Mouse (Mus musculus) kidney, adult 11 months (tissue): ENCODE measurements around the gene Ccdc124.
"Not testable (repeated sequence)": the region's sequence is repeated elsewhere in the genome, so short reads cannot be mapped to it uniquely, and the experiment has no call there.

Experiments
- DNase-seq: peaks from one replicate; pipeline ENCODE4 v3.0.0; 2022

Gene Ccdc124

DNA sequence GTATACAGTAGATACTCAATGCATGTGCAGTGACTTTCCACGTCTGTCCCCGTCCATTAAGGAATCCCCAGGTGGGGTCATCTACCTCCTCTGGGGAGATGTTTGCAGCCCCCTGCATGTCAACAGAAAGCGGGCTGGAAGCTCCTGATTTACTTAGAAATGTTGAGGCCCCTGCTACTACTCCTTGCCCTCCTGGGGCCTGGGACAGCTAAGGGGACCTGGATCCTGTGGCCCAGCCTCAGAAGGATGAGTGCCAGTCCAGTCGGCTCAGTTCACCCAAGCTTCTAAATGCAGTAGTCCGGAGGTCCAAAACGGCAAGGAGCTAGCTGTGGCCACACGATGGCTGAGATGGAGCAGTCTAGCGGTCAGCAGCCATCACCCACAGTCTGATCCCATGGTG lies 29.8 kb downstream of the Ccdc124 start:
- no peak for DNase-seq

DNA sequence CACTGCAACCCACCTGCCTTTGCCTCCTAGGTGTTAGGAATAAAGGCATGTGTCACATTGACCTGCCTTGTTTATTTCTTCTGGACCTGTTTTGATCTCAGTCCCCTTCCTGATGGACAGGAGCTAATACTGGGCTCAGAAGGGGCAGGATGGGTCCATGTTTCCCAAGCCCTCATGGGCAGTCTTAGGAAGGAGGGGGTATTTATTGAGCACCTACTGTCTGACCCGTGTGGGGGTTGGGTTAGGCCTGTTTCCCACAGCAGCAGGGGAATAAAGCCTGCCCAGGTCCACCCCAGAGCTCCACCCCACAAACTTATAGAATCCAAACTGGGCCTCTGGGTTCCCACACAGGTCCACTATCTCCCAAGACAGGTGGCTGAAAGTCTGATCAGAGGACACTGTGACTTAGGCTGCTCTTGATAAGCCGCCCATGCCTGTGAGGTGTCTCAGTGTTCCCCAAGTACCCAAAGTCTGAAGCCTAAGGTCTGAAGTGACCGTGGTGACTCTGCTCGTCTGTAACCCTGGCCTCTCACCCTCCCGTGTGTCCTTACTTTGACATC lies 30.4 kb downstream of the Ccdc124 start:
- DNase-seq = no peak

DNA sequence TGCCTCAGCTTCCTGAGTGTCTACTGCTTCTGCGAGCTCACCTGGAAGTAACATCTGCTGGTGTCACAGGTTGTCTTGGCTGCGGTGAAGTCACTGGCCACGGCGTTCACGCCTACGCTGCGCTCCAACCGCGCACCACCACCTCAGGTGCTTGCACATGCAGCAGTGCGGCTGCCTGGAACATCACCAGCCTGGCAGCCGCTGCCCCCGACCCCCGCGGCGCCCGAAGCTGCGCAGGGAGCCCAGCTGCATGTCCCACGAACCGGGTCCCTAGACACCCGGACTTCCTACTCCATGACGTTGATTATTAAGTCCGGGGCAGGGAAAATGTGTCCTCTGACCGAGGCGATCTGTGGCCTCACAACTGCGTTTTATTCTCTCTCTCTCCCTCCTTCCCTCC lies 31.3 kb downstream of the Ccdc124 start:
- DNase-seq = no peak

DNA sequence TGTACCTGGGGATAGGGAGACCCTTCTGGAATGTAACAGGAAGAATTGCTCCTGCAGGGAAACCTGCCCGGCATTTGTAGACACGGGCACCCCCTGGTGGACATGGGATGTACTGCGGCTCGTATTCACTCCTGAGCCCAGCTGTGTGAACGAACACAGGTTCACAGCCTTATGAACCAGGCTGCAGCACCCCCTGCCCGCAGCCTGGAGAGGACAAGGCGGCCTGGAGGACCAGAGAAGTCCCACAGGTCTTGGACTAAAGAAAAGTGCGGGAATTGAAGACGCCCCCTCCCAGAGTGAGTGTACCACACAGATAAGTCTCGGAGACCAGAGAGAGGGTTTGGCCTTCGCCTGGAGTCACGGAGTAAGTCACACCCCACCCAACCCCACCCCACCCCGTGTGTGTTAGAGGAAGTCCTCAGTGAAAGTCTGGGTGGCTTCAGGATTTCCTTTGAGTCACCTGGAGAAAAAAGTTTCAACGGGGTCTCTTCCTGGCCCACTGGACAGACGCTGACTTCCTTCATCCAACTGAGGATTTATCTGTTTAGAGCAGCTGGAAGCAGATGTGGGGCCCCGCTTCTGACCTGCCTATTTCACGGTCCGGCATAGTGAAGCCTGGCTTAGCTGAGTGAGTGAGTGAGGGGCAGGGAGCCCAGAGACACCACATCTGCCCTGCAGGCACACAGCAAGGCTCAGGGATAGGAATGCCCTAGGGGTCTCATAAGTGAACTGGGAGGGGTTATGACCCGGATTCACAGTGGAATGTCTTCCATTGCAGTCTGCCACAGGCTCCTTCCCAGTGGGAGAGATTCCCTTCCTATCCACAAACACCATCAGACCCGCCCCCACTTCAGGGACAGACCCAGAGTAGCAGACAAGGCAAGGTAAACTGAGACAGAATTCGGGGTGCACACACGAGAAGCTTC lies 32.3 kb downstream of the Ccdc124 start:
- peak; percentile 89 for DNase-seq

DNA sequence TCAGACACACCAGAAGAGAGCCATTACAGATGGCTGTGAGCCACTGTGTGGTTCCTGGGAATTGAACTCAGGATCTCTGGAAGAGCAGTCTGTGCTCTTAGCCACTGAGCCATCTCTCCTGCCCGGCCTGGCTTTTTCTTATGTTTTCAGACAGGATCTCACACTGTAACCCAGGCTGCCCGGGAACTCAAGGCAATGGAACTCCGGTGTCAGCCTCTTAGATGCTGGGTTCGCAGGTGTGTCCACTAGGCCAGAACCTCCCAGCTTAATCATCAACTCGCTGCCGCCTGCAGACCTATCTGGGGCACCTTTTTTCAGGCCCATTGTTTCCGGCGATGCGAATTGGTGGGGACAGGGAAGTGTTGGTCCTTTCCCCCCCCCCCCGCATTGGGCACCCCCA lies 33.1 kb downstream of the Ccdc124 start:
- DNase-seq = peak; percentile 81

DNA sequence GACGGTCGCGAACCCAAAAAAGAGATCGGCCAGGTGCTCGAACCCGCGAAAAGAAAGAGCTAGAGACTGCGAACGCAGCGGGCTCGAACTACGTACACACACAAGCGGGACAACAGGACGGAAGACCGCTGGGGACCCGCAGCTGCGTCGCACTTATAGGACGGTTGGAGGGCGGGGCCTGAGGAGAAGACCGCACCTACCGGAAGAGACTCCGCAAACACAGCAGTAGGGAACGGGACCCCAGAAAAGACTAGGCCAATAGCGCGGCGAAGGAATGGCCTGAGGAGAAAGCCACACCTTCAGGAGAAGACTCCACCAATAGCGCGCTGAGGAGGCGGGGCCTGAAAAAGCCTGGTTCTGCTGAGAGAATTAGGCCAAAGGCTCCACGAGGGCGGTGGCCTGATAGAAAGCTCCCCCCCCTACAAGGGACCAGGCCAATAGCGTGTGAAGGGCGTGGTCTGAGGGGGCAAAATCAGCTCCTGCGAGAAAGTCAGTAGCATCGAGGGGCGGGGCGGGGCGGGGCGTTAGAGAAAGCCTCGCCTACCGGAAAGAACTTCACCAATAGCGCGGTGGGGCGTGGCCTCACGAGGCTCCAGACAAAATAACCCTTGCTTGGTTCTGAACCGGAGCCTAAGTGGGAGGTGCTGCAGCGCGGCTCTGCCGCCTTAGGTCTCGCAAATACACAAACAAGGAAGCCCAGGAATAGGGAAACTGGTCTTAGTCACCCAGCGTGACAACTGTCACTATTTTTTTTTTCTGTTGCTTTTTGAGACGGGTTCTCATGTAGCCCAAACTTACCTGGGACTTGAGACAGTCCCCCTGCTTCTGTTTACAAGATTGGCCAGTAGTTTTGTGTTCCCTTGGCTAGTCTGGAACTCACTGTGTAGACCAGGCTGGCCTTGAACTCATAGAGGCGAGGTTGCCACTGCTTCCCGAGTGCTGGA lies 34.1 kb downstream of the Ccdc124 start, which contains the start of gene Arrdc2:
Gene Arrdc2, minus strand, starts transcription at position 313 of the 944 bp plus-strand sequence.
- peak; percentile 100 for DNase-seq

DNA sequence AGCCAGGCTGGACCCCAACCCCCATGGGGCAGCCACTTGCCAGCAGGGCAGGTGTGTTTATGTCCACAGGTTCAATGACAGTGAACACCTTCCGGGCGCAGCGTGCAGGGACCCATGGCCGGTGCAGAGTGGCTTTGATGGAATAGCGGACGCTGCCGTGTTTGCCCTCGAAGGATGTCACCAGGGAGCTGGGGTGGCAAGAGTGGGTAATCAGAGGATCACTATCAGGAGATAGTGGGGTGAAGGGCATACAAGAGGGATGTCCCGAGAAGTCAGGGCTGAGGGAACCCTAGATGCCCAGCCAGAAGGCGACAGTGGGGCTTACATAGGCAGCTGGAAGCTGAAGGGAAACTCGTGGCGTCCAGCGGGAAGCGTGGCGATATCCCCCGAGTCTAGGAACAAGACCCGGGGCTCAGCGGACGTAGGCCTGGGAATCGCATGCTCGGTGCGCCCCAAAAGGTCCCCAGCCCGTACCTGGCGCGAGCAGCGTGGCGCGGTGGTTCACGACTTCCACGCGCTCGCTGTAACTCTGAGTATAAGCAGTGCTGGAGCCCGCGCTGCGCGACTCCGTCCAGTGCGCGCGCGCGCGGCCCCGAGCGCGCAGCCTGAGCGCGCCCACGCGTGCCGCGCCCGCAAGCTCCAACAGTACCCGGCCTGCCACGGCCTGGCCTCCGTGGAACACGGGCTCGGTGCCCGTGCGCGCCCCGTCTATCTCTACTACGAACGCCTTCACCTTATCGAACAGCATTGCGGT lies 34.9 kb downstream of the Ccdc124 start:
- DNase-seq = no peak

DNA sequence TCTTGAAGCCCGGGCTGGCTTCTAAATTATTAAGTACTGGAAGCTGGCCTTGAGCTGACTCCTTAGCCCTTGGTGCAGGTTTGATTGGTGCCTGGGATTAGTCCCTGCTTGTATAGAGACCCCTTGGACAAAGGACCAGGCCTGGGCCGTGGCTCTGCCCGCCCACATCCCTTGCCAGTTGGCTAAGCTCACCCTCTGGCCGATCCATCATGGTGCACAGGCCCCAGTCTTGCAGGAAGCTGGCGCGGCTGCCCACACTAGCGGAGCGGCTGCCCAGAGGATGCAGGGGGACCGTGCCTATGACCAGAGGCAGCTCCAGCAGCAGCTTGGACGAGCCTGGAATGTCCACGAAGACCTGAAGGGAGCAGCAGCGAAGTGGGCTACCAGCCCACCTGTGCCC lies 37.1 kb downstream of the Ccdc124 start:
- no peak for DNase-seq

DNA sequence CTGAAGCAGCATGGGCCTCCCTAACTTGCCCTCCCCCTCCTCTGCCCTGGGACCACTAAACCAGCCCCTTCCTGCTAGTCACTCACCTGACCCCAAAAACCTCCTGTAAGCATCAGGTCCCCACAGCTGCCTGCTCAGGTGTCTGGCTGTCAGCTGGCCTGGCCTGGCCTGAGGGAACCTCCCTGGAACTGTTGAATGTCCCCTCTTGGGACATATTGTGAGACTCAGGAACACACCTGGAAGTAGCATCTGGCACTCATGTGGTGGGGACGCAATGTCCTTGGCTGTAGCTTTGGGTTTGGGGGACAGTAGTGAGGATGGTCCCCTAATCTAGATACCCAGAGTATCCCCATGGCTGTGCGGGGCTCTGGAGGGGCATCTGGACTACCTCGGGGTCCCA lies 39.7 kb downstream of the Ccdc124 start:
- no peak for DNase-seq

DNA sequence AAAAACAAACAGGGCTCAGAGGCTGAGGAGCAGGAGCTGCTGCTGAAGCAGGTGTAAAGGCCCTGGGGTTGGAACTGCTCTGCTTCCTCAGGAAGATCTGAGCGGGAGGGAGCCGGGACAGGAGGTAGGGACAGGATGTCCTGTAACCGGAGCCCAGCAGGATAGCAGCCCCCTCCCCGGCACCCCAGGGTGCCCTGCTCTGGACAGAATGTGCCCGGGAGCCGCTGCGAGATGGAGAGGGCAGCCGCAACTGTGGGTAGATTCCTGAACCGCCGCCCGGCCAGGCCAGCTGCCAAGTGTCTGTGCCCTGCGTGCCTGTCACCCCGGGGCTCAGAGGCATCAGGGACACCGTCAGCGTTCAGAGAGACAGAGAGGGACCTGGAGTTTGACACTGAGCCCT lies 40.2 kb downstream of the Ccdc124 start:
- no peak for DNase-seq

DNA sequence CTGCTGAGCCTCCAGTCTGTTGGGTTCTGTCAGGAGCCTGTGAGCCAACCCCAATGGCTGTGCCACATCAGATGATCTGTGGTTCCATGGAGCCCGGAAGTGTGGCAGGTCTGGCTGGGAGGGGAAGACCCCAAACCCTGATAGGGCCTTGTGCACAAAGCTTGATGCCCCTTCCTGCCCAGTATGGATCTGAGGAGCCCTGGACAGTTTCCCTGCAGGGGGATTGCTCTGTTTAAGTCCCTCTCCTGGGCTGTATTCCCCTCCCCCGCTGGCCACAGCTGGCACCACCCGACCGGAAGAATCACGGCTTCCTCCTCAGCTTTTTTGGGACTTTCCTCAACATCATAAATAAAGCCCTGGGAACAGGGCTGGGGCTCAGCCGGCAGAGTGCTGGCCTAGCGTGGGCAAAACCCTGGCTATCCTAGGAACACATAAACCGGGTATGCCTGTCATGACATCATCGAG lies 40.7 kb downstream of the Ccdc124 start:
- no peak for DNase-seq

DNA sequence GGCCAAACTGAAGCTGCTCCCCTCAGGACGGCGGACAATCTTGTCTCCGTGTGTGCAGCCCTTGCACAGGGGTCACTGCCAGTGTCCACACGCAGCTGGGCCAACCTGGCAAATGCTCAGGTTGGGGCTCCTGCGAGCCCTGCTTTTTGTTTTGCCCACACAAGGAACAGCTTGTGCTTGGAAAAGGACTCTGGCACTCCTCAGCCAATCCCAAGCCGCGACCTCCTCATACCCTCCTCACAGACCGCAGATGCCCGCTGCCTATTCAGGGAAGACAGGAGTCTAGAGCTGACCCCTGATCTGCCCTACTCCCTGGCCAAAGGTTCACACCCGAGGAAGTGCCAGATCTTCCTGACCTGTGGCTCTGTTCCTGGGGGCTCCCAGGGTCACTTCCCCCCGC lies 41.4 kb downstream of the Ccdc124 start:
- no peak for DNase-seq

DNA sequence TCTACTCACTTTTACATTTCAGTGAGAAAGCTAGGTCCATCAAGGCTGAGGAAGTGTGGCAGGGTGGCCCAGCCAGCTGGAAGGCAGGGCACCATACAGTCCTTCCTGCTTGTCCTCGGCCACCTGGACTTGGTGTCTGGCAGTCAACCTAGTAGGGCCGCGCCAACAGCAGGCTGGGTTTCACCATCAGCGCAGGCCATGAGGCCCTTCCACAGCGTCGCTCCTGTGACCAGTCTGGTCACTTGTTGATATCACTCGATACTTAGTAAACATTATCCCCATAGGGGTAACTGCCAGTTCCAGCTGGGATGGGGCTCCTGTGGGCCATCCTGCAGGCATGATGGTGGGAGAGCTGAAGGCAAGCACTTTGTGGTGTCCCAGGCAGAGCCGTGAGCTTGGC lies 42.2 kb downstream of the Ccdc124 start:
- DNase-seq = no peak

DNA sequence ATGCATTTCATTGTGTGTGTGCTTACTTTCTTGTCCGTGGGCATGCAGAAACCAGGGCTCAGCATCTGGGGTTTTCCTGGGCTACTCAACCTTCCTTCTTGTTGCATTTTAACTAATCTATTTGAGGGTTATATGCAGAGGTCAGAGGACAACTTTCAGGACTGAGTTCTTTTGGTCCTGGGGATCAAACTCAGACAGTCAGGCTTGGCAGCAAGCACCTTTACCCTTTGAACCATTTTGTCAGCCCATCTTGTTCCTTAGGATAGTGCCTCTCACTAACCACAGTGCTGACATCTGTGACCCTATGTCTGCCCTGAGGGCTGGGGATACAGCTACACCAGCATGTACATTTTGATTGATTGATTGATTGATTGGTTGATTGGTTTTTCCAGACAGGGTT lies 45.9 kb downstream of the Ccdc124 start:
- DNase-seq = no peak

DNA sequence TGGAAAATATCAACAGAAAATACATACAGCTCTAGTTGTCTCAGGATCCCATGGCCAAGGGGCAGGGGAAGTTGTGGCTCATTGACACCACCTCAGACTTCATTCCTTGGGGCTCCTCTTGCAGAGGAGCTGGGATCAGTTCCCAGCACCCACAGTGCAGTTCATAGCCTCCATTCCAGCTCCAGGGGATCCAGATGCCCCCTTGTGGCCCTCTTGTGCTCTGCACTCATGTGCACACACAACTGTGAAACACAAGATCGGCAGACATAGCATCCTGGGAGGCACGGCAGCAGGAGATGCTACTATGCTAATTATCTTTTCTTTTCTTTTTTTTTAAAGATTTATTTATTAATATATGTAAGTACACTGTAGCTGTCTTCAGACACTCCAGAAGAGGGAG lies 46.7 kb downstream of the Ccdc124 start:
- no peak for DNase-seq

DNA sequence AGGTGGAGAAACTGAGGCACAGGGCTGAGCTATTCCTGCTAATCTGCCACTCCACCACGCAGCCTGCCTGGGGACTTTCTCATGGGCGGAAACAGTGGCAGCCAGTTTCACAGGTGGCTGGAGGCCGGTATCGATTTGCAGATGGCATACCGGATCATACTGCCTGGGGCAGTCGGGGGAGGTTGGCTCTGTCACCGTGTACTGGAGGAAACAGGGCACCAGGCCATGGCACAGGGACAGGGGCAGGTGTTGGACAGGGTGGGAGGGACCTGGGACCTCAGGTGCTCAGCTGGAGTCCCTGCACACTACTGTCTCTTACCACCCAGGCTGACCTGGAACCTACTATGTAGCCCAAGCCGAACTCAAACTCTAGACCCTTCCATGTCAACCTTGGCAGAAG lies 47.9 kb downstream of the Ccdc124 start:
- no peak for DNase-seq

DNA sequence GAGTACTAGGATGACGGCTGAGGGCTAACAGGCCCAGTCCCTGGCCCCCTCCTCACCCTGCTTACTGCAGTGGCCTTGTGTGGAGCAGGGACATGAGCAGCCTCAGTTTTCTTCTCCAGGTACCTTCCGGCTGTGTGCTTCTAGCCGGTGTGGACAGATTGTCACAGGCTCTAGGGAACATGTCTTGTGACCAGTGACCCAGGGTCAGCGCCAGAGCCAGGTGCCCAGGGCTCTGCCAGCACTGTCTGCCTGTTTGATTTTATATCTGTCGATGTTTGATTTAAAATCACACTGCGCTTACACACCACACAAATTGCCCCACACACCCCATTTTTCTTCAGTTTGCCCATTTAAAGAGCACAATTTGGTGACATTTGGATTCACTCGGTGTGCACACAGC lies 49.9 kb downstream of the Ccdc124 start:
- no peak for DNase-seq

DNA sequence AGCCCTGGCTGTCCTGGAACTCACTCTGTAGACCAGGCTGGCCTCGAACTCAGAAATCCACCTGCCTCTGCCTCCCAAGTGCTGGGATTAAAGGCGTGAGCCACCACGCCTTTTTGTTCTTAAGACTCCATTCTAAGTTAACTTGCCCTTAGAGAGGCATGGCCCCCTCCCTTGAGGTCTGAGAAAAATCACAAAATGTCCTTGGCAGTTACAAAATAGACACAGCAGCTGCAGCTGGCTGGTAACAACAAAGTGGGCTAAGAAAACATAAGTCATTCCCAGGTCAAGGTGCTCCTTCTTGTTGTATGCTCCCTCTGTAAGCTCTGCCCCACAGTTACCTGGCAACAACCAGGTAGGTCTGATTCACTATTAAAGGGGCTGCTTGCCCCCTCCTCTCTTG lies 51.1 kb downstream of the Ccdc124 start:
- DNase-seq = not testable (repeated sequence)

DNA sequence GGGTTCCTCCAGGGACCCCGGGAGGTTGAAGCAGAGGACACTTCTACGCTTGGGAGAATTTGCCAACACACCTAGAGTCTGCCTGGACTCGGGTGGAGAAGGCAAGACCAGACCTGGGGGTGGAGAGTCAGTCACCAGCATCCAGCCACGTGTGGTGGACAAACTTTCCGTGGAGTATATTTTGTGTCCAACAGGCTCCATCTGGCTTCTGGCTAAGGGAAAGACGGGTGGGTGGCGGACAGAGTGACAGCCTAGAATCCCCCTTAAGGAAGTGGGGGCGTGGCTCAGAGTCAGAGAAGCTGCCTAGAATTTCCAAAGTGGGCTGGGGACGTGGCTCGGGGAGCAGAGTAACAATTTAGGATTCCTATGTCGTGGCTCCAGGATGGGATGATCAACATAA lies 51.7 kb downstream of the Ccdc124 start:
- no peak for DNase-seq

DNA sequence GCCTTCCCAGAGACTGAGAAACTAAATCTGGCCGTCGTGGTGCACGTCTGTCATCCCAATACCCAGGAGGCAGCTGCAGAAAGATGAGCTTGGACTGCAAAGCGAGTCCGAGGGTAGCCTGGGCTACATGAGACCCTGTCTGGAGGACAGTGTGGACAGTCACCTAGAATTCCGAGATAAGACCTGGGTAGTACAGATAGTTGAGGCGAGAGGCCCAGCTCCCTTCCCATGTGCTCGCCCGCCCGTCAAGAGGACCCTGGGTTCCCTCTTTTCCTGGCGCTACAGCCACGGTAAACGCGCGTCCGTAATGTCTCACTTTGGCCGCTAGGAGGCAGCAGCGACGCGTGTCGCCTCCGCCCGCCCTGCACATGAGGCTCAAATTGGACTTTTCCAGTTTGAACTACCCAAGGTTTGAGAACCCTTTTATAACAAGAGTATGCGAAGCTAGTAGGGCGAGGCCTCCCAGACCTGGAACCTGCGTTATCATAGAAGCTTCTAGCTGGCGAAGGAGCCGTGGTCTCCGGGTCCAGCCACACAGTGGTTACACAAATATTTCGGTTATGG lies 52.3 kb downstream of the Ccdc124 start:
- DNase-seq = peak; percentile 59

DNA sequence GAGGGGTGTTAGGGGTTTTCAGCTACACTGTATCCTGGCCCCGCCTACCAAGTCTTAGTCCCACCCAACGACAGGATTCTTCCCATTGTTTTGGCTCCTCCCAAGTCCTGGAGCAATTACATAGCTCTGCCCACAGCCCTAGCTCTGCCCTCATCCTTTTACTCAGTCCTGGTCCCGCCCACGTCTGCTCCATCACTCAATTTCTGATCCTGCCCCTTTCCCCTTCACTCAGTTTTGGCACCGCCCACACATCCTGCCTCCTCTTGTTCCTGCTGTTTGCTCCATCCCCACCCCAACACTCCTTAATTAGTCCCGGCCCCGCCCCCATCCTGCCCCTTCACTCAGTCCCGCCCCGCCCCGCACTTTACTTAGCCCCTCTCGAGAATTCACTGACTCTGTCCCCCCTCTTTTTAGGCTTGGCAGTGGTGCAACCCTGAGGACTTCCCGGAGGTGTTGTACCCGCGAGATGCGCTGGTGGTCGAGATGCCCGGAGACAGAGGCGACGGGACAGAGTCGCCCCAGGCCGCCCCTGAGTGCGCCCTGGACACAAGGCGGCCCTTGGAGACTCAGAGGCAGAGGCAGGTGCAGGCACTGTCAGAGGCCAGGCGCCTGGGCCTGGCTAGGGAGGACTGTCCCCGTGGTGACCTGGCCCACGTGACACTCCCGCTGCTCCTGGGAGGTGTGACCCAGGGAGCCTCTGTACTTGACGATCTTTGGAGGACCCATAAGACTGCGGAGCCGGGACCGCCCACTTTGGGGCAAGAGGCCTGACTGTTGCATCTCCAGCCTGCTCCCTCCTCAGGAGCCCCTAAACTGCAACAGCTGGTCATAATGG lies 53.4 kb downstream of the Ccdc124 start:
- DNase-seq = peak; percentile 80
